Mouse (Mus musculus) liver, embryonic 14.5 days (tissue): ENCODE measurements around the gene Klhl8. TPM values are rescaled to one million over a fixed set of nuclear protein-coding genes. Genes with fewer than 3 reads are reported as not detected.

Experiments used
- ATAC-seq: fragments of 200-750 bp; cut with Nextera tagmentation; 2 replicates; pipeline ENCODE4 v1.8.0; 2017; ENCODE audit warnings: moderate number of reproducible peaks, mild to moderate bottlenecking, moderate library complexity; ENCODE audit not compliant: insufficient read depth
- DNase-seq, 3 experiments: peaks; one replicate each; pipeline ENCODE4 v3.0.0-alpha.2; 2012 to 2013; ENCODE audit warnings: low read depth in 3 of 3, low spot score in 3 of 3
- H3K27ac ChIP-seq: fragments of 300-500 bp; sonication (generic); 2 replicates; pipeline ENCODE4 v1.5.1; 2014; ENCODE audit warnings: moderate library complexity, mild to moderate bottlenecking, control low read depth, inconsistent platforms
- H3K27me3 ChIP-seq: fragments of 300-500 bp; sonication (generic); 2 replicates; pipeline ENCODE4 v1.6.1; 2014; ENCODE audit warnings: mild to moderate bottlenecking, low read length, moderate library complexity; ENCODE audit not compliant: control insufficient read depth, insufficient read depth
- H3K36me3 ChIP-seq: fragments of 300-500 bp; sonication (generic); replicated peaks from 2 replicates; pipeline ENCODE4 v1.6.1; 2014; ENCODE audit warnings: low read depth; ENCODE audit not compliant: control insufficient read depth, insufficient read depth
- H3K4me1 ChIP-seq, 2 experiments: fragments of 200-500 bp in 1 of 2; fragments of 300-500 bp in 1 of 2; sonication (generic) in 1 of 2; replicated peaks; 2 replicates each; pipeline ENCODE4 v1.6.1; 2012 to 2014; ENCODE audit warnings: antibody characterized with exemption in 1 of 2, inconsistent platforms in 1 of 2, low read length in 1 of 2; ENCODE audit not compliant: control insufficient read depth in 2 of 2, insufficient read depth in 2 of 2
- H3K4me2 ChIP-seq: fragments of 300-500 bp; sonication (generic); 2 replicates; pipeline ENCODE4 v1.6.1; 2014; ENCODE audit warnings: low read depth, mild to moderate bottlenecking, control low read depth, moderate library complexity
- H3K4me3 ChIP-seq, 2 experiments: fragments of 200-500 bp in 1 of 2; fragments of 300-500 bp in 1 of 2; sonication (generic) in 1 of 2; 2 replicates each; pipeline ENCODE4 v1.5.1; 2012 to 2014; ENCODE audit warnings: low read depth in 2 of 2, low read length in 2 of 2, mild to moderate bottlenecking in 2 of 2, control low read depth in 1 of 2, inconsistent platforms in 1 of 2, moderate library complexity in 1 of 2; ENCODE audit not compliant: insufficient read depth in 1 of 2
- H3K9ac ChIP-seq: fragments of 300-500 bp; sonication (generic); replicated peaks from 2 replicates; pipeline ENCODE4 v1.6.1; 2014; ENCODE audit warnings: mild to moderate bottlenecking, control low read depth, moderate library complexity
- H3K9me3 ChIP-seq: fragments of 300-500 bp; sonication (generic); 2 replicates; pipeline ENCODE4 v1.6.1; 2016; ENCODE audit warnings: low read length, mixed read lengths; ENCODE audit not compliant: control insufficient read depth
- CTCF ChIP-seq: IDR thresholded peaks from 2 replicates; pipeline ENCODE4 v1.5.1; 2016; ENCODE audit warnings: antibody characterized with exemption, low read depth, control low read depth
- EP300 ChIP-seq: IDR thresholded peaks from 2 replicates; pipeline ENCODE4 v1.6.1; 2016; ENCODE audit warnings: antibody characterized with exemption, low read depth
- WGBS: fragments of 180-500 bp; shearing (Covaris S2); extraction: QIAGEN DNeasy Blood & Tissue Kit; methylation state at CpG from one replicate; pipeline ENCODE4 v1.1.7; 2014; ENCODE audit not compliant: insufficient replicate concordance; 5-methylcytosine and 5-hydroxymethylcytosine counted together
- polyA plus RNA-seq, 2 experiments: library from polyadenylated mRNA; depleted of rRNA in 1 of 2; stranded (reverse) in 1 of 2; unstranded in 1 of 2; fragments of >200 nt; fragmentation: Nextera tagmentation in 1 of 2; extraction: Ambion mirVana in 1 of 2; gene quantifications; 2 replicates each; pipeline versions ENCODE4 v1.2.1 to v1.2.3; 2012 to 2014

Klhl8 gene
- polyA plus RNA-seq, 2 experiments: 0.98 to 0.99 TPM

DNA sequence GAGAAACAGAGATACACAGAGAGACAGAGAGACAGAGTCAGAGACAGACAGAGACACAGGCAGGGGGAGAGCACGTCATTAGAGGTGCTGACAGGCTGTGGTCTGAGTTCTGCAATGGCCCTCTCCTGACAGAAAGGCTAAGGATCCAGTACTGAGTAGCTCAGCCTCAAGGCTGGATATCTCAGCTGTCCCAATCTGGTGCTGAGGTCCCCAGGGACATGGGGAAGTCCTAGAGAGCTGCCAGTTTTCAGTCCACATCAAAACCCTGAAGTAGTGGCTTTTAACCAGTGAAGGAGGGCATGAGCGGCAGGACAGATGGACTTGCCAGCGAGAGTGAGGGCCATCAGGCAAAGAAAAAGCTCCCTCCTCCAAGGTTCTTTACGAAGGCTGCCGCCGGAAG lies 12.0 kb upstream of the Klhl8 start:
- TF ChIP-seq EP300 (no peak), CTCF (no peak)
- WGBS: 64% methylated on average over 6 of the region's 6 CpGs

GRCm38 (mm10) chr5:103922436-103922835 lies 11.4 kb upstream of the Klhl8 start:
- Histone ChIP-seq H3K4me2 (no peak overlapping the region), H3K4me1 (no peaks in the 10 kb centered on the region), H3K9ac (no peak overlapping the region), H3K27me3 (no peaks in the 10 kb centered on the region), H3K4me3 (no peak overlapping the region), H3K27ac (no peak overlapping the region), H3K36me3 (no peaks in the 10 kb centered on the region), H3K9me3 (no peaks in the 10 kb centered on the region)
- DNase-seq: no peak
- no peak for TF ChIP-seq CTCF
- no peak for TF ChIP-seq EP300
- 56% methylated on average over 5 of the region's 5 CpGs for WGBS
- no peak for ATAC-seq

More for the DNA sequence above, 12.0 kb upstream of the Klhl8 start:
- Histone ChIP-seq H3K36me3 (no peaks in the 10 kb centered on the region), H3K9ac (no peak overlapping the region), H3K4me1 (no peaks in the 10 kb centered on the region), H3K27me3 (no peaks in the 10 kb centered on the region), H3K4me3 (no peak overlapping the region), H3K4me2 (no peak overlapping the region), H3K9me3 (no peaks in the 10 kb centered on the region), H3K27ac (no peak overlapping the region)
- no peak for DNase-seq
- no peak for ATAC-seq

GRCm38 (mm10) chr5:103919497-103919896 lies 8.4 kb upstream of the Klhl8 start:
- DNase-seq: no peak
- no peaks in the 10 kb centered on the region for H3K27me3 ChIP-seq
- no peak overlapping the region for H3K9ac ChIP-seq
- ATAC-seq: no peak
- no peak for TF ChIP-seq EP300
- 31% methylated on average over 4 of the region's 4 CpGs for WGBS
- H3K9me3 ChIP-seq: no peaks in the 10 kb centered on the region
- H3K4me3 ChIP-seq: no peak overlapping the region
- no peaks in the 10 kb centered on the region for H3K4me1 ChIP-seq
- H3K4me2 ChIP-seq: no peak overlapping the region
- no peaks in the 10 kb centered on the region for H3K36me3 ChIP-seq
- no peak overlapping the region for H3K27ac ChIP-seq

DNA sequence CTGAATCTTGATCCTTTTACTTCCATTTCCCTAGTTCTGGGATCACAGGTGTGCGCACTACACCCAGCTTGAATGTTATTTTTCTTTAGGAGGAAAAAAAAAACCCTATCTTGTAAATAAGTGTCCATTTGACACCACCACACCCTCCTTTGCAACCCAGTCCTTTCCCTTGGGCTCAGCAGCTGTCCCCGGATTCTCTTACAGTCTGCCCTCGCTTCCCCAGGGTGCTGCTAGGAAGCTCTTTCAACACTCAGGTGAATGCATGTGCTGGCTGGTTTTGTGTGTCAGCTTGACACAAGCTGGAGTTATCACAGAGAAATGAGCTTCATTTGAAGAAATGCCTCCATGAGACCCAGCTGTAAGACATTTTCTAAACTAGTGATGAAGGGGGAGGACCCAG lies 7.2 kb upstream of the Klhl8 start:
- no peak for DNase-seq
- Histone ChIP-seq H3K27me3 (no peaks in the 10 kb centered on the region), H3K4me1 (no peaks in the 10 kb centered on the region), H3K4me2 (no peak overlapping the region), H3K27ac (no peak overlapping the region), H3K36me3 (no peaks in the 10 kb centered on the region), H3K9me3 (no peaks in the 10 kb centered on the region), H3K4me3 (no peak overlapping the region), H3K9ac (no peak overlapping the region)
- TF ChIP-seq CTCF (no peak), EP300 (no peak)
- 55% methylated on average over 3 of the region's 3 CpGs for WGBS
- no peak for ATAC-seq

GRCm38 (mm10) chr5:103917357-103917895 lies 6.4 kb upstream of the Klhl8 start:
- ATAC-seq (no peak), DNase-seq (no peak)
- no peak overlapping the region for H3K27ac ChIP-seq
- TF ChIP-seq EP300 (no peak), CTCF (no peak)
- no peak overlapping the region for H3K4me2 ChIP-seq
- WGBS: 62% methylated on average over 8 of the region's 8 CpGs
- no peaks in the 10 kb centered on the region for H3K4me1 ChIP-seq
- H3K27me3 ChIP-seq: no peaks in the 10 kb centered on the region
- H3K9me3 ChIP-seq: no peaks in the 10 kb centered on the region
- H3K36me3 ChIP-seq: no peaks in the 10 kb centered on the region
- H3K9ac ChIP-seq: no peak overlapping the region
- no peak overlapping the region for H3K4me3 ChIP-seq
